Mouse (Mus musculus): ENCODE results near the gene Ccnyl1.
"Not testable (repeated sequence)": the region's sequence is repeated elsewhere in the genome, so short reads cannot be mapped to it uniquely, and the experiment has no call there.

Gene Ccnyl1

GRCm38 (mm10) chr1:64690213-64691013 lies at the start of gene Ccnyl1:
TSS of gene Ccnyl1 (plus strand) at chr1:64690455.
- in situ Hi-C loops (cut with MboI, MseI): loop anchor here (5.0 kb wide), 2 partner anchors 47 to 158 kb away; partner anchors contain the start of genes Creb1 and Fzd5

GRCm38 (mm10) chr1:64641069-64641468 lies 49.2 kb upstream of the Ccnyl1 start:
- in situ Hi-C loops (cut with MboI, MseI): no loop called here

GRCm38 (mm10) chr1:64642541-64642940 lies 47.7 kb upstream of the Ccnyl1 start:
- in situ Hi-C loops (cut with MboI, MseI): not testable (repeated sequence)

- in situ Hi-C loops (cut with MboI, MseI): no loop called here
Observed at GRCm38 (mm10) chr1:64644513-64644912, 45.7 kb upstream of the Ccnyl1 start.

- in situ Hi-C loops (cut with MboI, MseI): loop anchor here (25.0 kb wide), 1 partner anchor 1563 kb away; no protein-coding TSS in a partner anchor
Observed at GRCm38 (mm10) chr1:64649362-64650124, 40.7 kb upstream of the Ccnyl1 start.

- in situ Hi-C loops (cut with MboI, MseI): loop anchor here (25.0 kb wide), 1 partner anchor 1559 kb away; no protein-coding TSS in a partner anchor
Observed at GRCm38 (mm10) chr1:64653701-64654100, 36.6 kb upstream of the Ccnyl1 start.

- in situ Hi-C loops (cut with MboI, MseI): loop anchor here (25.0 kb wide), 1 partner anchor 1557 kb away; no protein-coding TSS in a partner anchor
Observed at GRCm38 (mm10) chr1:64655415-64655814, 34.8 kb upstream of the Ccnyl1 start.

- in situ Hi-C loops (cut with MboI, MseI): loop anchor here (25.0 kb wide), 1 partner anchor 1556 kb away; no protein-coding TSS in a partner anchor
Observed at GRCm38 (mm10) chr1:64656423-64657129, 33.7 kb upstream of the Ccnyl1 start.

- in situ Hi-C loops (cut with MboI, MseI): loop anchor here (25.0 kb wide), 1 partner anchor 1553 kb away; no protein-coding TSS in a partner anchor
Observed at GRCm38 (mm10) chr1:64658876-64659275, 31.4 kb upstream of the Ccnyl1 start.

GRCm38 (mm10) chr1:64667111-64667633 lies 23.1 kb upstream of the Ccnyl1 start:
- in situ Hi-C loops (cut with MboI, MseI): loop anchor here (25.0 kb wide), 1 partner anchor 1545 kb away; no protein-coding TSS in a partner anchor

- in situ Hi-C loops (cut with MboI, MseI): loop anchor here (25.0 kb wide), 1 partner anchor 1543 kb away; no protein-coding TSS in a partner anchor
Observed at GRCm38 (mm10) chr1:64669451-64669850, 20.8 kb upstream of the Ccnyl1 start.

GRCm38 (mm10) chr1:64673931-64674330 lies 16.3 kb upstream of the Ccnyl1 start:
- in situ Hi-C loops (cut with MboI, MseI): loop anchor here (25.0 kb wide), 1 partner anchor 1538 kb away; no protein-coding TSS in a partner anchor

GRCm38 (mm10) chr1:64676060-64676839 lies 14.0 kb upstream of the Ccnyl1 start:
- in situ Hi-C loops (cut with MboI, MseI): no loop called here

GRCm38 (mm10) chr1:64681499-64681898 lies 8.8 kb upstream of the Ccnyl1 start:
- in situ Hi-C loops (cut with MboI, MseI): no loop called here

- in situ Hi-C loops (cut with MboI, MseI): no loop called here
Observed at GRCm38 (mm10) chr1:64683039-64683438, 7.2 kb upstream of the Ccnyl1 start.

- in situ Hi-C loops (cut with MboI, MseI): no loop called here
Observed at GRCm38 (mm10) chr1:64684440-64684839, 5.8 kb upstream of the Ccnyl1 start.

- in situ Hi-C loops (cut with MboI, MseI): no loop called here
Observed at GRCm38 (mm10) chr1:64688046-64688445, 2.2 kb upstream of the Ccnyl1 start.

- in situ Hi-C loops (cut with MboI, MseI): loop anchor here (5.0 kb wide), 2 partner anchors 48 to 157 kb away; partner anchors contain the start of genes Creb1 and Fzd5
Observed at GRCm38 (mm10) chr1:64689561-64690212, 568 bp upstream of the Ccnyl1 start.

GRCm38 (mm10) chr1:64691121-64691551 lies 881 bp downstream of the Ccnyl1 start:
- in situ Hi-C loops (cut with MboI, MseI): loop anchor here (5.0 kb wide), 2 partner anchors 46 to 159 kb away; partner anchors contain the start of genes Creb1 and Fzd5
